Mouse (Mus musculus): ENCODE data around the gene Rin2.

Rin2 gene

GRCm38 (mm10) chr2:145832836-145833221 is 157.8 kb downstream of the Rin2 start:
- no peak for DNase-seq

DNA sequence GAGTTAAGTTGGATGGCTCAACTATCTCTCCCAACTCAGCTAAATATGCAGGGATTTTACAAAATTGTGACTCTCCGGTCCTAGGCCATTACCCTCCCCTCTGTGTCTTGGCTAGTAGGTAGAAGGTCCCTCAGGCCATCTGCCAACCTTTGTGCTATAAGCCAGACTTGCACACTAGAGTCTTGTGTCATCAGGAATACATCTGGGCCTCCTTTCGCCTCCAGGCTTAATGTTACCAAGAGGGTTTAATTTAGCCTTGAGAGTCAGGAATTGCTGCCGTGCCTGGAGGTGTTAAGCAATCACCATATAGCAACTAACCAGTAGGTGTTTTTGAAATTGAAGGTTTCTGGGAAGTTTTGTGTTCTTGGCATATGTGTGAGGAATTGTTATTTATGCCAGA is 158.3 kb downstream of the Rin2 start:
- DNase-seq, result peak; percentile 15 to 18

DNA sequence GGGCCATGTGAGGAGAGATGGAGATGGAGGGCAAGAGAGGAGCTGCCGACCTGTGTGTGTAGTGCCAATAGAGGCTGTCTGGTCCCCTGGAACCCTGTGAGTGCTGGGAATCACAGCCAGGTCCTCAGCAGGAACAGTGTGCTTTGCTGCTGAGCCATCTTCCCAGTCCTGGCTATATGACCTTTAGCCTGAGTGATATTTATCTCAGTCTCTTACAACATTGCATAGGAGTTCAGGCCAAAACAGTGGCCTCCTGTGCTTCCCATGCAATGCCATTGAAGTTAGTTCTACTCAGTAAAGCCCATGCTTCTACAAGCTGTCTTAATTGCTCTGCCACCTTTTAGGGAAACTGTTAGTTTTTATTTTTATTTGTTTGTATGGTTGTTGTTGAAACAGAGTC is 160.9 kb downstream of the Rin2 start:
- DNase-seq, result no peak

DNA sequence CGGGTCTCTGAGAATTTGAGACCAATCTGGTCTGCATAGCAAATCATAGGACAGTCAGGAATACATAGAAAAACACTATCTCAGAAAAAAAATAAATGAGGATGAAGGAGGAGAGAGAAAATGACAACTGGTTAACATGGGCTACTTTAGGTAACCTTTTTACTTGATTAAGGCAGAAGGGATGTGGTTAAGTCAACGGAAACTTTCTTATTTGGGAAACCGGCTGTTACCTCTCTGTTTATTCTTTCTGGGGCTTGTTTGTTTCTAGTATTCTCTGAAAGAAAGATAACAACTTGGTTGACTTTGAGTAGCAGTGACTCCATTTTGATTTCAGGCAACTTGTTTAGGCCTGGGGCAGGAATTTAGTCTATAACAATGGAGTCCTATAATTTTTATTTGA is 163.7 kb downstream of the Rin2 start:
- no peak for DNase-seq

DNA sequence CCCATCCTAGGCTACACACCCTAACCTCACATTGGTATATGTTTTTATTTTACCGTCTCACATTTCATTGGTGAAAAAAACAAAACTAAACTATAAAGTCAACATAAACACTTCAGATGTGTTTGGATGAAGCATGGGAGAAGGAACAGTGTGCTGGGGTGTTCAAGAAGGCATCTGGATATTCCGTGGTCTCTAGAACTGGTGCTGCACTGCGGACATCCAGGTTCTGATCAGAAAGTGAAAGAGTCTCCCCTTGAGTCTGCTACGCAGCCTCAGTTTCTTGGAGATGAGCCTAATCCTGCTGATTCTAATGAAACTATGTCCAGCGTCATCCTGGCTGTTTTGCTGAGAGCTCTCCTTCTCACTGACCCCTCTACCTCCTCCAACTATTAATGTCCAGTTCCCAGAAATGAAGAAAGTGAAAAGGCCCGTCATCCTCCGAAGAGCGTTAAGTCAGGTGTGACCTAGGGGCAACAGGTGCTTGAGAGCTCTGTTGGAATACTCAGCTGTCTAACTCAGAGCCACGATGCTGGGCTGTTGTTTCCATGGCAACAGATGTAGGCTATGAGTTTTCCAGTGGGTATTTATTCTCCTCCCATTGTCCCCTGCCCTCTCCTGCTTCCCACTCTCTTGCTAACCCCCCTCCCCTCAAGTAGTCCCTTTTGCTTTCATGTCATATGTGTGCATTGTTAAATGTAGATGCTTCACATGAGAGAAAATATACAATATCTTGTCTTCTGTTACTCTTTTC is 164.7 kb downstream of the Rin2 start:
- no peak for DNase-seq

- no peak for DNase-seq
Observed at GRCm38 (mm10) chr2:145840320-145840719, 165.3 kb downstream of the Rin2 start.

DNA sequence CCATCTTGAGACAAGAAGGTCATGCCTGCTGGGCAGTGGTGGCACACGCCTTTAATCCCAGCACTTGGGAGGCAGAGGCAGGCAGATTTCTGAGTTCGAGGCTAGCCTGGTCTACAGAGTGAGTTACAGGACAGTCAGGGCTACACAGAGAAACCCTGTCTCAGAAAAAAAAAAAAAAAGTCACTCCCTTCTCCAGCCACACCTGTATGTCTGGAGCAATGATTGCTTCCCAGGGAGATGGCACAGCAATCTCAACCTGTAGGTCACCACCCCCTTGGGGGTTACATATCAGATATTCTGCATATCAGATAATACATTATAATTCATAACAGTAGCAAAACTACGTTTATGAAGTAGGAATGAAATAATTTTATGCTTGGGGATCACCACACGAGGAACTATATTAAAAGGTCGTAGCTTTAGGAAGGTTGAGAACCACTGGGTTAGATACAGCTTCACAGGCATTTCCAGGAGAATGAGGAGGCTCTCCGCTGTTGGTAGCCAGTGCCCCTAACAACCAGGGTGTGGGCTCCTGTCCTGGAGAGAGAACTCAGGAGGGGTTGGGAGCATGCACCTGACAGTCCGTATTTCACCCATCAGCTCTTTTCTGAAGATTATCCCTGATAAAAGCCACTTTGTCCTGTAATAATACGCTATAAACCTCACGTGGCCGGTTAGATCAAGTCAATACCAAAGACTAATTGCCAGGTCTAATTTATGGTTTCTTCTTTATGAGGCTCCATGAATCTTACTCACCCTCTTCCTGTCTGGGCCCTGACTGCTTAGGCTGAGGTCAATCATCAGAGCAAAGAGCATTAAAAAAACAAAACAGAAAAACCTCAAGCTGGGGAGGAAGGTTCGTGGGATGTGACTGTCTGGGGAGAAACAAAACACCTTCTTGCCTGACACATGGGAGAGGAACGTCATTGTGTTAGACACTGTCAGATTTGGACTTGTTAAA is 166.2 kb downstream of the Rin2 start:
- DNase-seq, result no peak

GRCm38 (mm10) chr2:145843322-145843721 is 168.3 kb downstream of the Rin2 start:
- DNase-seq, result no peak

- DNase-seq, result no peak
Observed at GRCm38 (mm10) chr2:145846595-145846994, 171.6 kb downstream of the Rin2 start.

GRCm38 (mm10) chr2:145849170-145849905 is 174.3 kb downstream of the Rin2 start:
- no peak for DNase-seq

DNA sequence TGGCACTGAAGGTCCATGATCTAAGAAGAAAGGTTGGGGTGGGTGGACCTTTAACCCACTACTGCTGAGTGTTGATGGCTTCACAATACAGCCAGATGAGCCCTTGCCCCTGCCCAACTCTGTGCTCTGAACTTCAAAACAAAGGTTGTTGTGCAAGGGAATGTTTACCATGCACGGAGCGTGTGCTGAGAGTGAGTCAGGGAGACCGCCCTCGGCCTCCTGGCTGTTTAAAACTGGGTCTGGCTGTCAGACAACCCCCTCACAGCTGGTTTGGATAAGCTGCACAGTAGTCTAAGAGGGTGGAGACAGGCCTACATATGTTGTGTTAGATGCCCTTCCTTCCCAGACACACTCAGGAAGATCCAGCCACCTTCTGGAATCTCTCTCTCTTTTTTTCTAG is 175.8 kb downstream of the Rin2 start:
- DNase-seq, result no peak

DNA sequence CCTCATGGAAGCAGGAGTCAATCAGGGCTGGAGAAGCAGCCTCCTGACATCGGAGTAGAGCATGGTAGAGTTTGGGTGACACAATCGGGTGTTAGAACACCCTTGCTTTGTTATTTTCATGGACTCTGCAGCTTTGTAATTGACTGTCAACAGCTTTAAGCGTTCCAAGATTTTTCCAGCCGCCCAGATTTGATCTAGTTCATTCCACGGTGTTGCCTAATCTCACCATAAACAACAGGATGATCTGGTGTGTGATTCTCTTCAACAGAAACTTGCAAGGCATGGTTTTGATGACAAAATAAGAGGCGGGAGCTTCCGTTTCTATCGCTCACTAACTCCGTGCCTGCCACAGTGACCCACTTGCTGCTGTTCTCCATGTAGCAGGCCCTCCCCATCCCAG is 180.8 kb downstream of the Rin2 start:
- no peak for DNase-seq

DNA sequence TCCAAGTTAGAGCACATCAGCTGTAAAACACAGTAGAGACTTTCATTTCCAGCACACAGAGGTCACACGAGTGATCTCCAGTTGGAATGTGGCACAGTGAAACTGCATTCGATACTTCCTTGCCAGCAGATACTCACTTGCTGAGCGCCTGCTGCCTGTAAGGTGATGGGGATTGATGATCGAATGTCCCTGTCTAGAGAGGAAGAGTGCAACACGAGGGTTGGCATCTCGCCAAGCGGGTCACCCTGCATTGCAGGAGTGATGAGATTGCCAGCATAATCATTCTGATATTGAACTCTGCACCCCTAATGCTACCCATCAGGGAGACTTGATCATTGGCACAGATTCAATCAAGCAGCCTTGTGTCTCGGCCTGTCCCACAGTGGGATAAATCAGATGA is 182.8 kb downstream of the Rin2 start:
- peak; percentile 24 to 52 for DNase-seq

DNA sequence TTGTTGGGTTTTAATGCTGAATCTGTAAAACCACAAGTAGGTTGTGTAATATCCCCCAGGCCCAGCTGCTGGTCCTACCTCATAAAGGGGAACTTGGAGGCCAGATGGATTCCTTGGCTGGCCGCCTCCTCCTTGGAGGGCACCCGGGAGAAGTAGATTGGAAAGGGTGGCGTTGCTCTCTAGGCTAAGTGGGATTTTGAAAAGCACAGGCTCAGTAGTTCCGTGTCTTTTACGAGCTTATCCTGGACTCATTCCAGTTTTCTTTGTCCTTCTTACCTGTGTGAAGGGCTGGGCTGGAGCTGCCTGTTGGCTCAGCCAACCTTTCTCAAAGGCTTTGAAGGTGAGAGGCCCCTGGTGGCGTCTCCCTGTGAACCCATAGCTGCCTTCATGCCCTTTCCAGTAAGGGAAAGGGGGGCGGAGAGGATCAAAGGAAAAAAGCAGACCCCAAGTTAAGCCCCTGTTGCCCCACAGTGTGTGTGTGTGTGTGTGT is 184.5 kb downstream of the Rin2 start:
- DNase-seq, result peak; percentile 67 to 70

GRCm38 (mm10) chr2:145859932-145860801 is 185.2 kb downstream of the Rin2 start:
- DNase-seq, result peak; percentile 77 to 79

GRCm38 (mm10) chr2:145861193-145862123 is 186.4 kb downstream of the Rin2 start:
- no peak for DNase-seq

- no peak for DNase-seq
Observed at GRCm38 (mm10) chr2:145862206-145862817, 187.3 kb downstream of the Rin2 start.

DNA sequence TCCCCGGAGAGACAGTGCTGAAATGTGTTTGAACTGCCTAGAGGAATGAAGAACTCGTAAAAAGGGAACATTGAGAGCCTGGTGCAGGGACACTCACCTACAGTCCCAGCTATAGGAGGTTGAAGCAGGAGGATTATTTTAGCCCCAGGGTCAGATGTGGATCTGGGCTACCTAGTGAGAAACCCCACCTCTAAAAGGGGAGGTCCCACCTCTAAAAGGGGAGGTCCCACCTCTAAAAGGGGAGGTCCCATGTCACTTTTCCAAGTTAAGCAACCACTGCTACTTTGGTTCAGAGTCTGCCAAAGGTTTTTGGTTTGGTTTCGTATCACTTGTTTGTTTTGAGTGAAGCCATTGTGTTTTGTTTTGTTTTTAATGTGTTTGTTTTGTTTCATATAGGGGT is 190.3 kb downstream of the Rin2 start:
- DNase-seq, result no peak

DNA sequence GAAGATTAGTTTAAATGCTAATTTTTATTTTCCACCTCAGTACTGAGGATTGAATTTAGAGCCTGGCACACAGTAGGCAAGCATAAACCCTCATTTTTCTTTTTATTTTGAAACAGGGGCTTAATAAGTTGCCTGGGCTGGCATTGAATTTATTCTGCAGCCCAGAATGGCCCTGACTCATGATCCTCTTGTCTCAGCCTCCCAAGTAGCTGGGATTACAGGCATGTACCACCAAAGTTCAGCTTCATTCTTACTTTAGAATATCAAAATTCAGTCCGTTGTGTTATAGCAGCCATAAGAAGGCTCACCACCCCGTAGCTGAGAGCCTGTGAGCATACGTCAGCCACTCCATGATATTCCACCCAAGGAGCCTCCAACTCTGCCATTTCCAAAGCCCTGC is 191.2 kb downstream of the Rin2 start:
- DNase-seq, result no peak

GRCm38 (mm10) chr2:145866695-145867449 is 191.9 kb downstream of the Rin2 start:
- DNase-seq, result no peak
